Mouse (Mus musculus) midbrain, embryonic 10.5 days (tissue): Measurements from ENCODE around the gene Myo18b. TPM values are rescaled to one million over a fixed set of nuclear protein-coding genes. Genes with fewer than 3 reads are reported as not detected.

Experiments used
- DNase-seq: peaks from one replicate; pipeline ENCODE4 v3.0.0-alpha.2; 2017; ENCODE audit warnings: low spot score
- H3K27ac ChIP-seq: fragments of 300-500 bp; sonication (generic); replicated peaks from 2 replicates; pipeline ENCODE4 v1.5.1; 2016; ENCODE audit warnings: mild to moderate bottlenecking
- H3K27me3 ChIP-seq: fragments of 300-500 bp; sonication (generic); 2 replicates; pipeline ENCODE4 v1.6.1; 2016; ENCODE audit warnings: low read depth, mild to moderate bottlenecking; ENCODE audit not compliant: poor library complexity, severe bottlenecking
- H3K36me3 ChIP-seq: fragments of 300-500 bp; sonication (generic); 2 replicates; pipeline ENCODE4 v1.6.1; 2016; ENCODE audit warnings: mild to moderate bottlenecking, moderate library complexity
- H3K4me1 ChIP-seq: fragments of 300-500 bp; sonication (generic); 2 replicates; pipeline ENCODE4 v1.6.1; 2016
- H3K4me3 ChIP-seq: fragments of 300-500 bp; sonication (generic); 2 replicates; pipeline ENCODE4 v1.5.1; 2016; ENCODE audit warnings: mild to moderate bottlenecking, moderate library complexity
- H3K9me3 ChIP-seq: fragments of 300-500 bp; sonication (generic); replicated peaks from 2 replicates; pipeline ENCODE4 v1.6.1; 2016; ENCODE audit warnings: mild to moderate bottlenecking
- WGBS: fragments of 180-500 bp; shearing (Covaris S2); methylation state at CpG from one replicate; pipeline ENCODE4 v1.1.7; 2016; 5-methylcytosine and 5-hydroxymethylcytosine counted together
- polyA plus RNA-seq: library from polyadenylated mRNA; unstranded; fragments of >200 nt; fragmentation: Nextera tagmentation; extraction: Ambion mirVana; gene quantifications from 2 replicates; pipeline ENCODE4 v1.2.1, GENCODE M21; 2016

Gene Myo18b
- polyA plus RNA-seq, 1 experiment from 2014 or later: 0.63 TPM

DNA sequence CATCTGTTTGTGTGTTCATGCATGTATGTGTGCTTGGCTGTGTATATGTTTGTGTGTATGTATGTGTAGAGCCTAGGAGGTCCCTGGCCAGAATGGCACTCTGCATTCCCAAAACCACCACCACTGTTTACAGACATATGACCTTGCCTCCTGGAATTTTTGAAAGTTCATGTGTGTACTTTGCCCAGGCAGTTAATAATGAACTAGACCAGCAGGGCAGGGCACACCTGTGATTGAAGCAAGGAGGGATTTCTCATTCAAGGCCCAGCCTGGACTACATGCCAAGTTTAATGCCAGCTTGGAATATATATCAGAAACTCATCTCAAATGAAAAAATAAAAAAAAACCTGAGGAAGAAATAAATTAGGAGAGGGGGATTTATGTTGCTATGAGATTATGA lies 25.8 kb upstream of the Myo18b start:
- DNase-seq: no peak
- peaks cover 5% of the 10 kb centered on the region for H3K4me1 ChIP-seq
- H3K36me3 ChIP-seq: no peaks in the 10 kb centered on the region
- no peaks in the 10 kb centered on the region for H3K27me3 ChIP-seq
- no peak overlapping the region for H3K27ac ChIP-seq
- H3K9me3 ChIP-seq: no peaks in the 10 kb centered on the region
- no peak overlapping the region for H3K4me3 ChIP-seq

DNA sequence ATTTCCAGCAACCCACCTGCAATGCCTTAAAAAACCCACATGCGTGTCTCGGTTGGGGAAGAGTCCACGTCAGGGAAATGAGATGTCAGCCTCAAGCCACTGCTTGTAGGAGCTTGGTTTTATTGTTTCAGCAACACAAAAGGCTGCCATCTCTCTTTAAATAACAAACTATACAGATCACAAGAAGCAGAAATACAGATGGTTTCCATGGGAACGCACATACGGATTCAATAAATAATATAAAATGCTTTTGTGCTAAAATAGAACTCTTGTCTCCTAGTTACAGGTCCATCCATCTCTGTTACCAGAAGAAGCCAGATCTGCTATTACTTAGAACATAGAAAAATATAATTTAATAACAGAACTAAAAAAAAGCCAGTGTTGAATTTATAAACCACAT lies 14.2 kb upstream of the Myo18b start:
- 80% methylated on average over 5 of the region's 5 CpGs for WGBS
- H3K4me3 ChIP-seq: no peak overlapping the region
- peaks cover 31% of the 10 kb centered on the region for H3K4me1 ChIP-seq
- DNase-seq: no peak
- no peaks in the 10 kb centered on the region for H3K36me3 ChIP-seq
- H3K27ac ChIP-seq: peak overlapping the region; percentile 30; the same call in 1 of the 2 replicates
- H3K9me3 ChIP-seq: no peaks in the 10 kb centered on the region
- no peaks in the 10 kb centered on the region for H3K27me3 ChIP-seq

DNA sequence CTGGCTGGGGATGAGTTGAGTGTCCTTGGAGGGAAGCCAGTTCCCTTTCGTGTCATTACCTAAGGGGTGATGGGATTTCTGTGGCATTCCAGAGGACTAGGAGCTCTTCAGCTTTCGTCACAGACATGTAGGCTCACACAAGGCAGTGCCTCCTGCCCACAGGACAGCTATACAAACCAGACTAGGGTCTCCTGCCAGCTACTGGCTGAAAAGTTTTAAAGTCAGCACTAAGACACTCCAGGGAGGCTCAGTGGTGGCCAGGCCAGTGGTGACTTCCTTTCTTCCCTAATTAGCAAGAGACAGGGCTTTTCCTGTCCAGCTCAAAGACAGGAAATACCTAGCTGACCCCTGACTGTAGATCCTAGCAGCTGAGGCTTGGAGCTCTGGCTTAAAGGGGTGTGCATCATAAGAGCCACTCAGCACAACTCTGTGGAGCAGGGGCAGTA lies 12.0 kb upstream of the Myo18b start:
- DNase-seq: no peak
- Histone ChIP-seq H3K27ac (no peak overlapping the region), H3K27me3 (no peaks in the 10 kb centered on the region), H3K9me3 (no peaks in the 10 kb centered on the region), H3K36me3 (no peaks in the 10 kb centered on the region), H3K4me1 (peaks cover 26% of the 10 kb centered on the region), H3K4me3 (no peak overlapping the region)
- WGBS: 56% methylated on average over 2 of the region's 2 CpGs

DNA sequence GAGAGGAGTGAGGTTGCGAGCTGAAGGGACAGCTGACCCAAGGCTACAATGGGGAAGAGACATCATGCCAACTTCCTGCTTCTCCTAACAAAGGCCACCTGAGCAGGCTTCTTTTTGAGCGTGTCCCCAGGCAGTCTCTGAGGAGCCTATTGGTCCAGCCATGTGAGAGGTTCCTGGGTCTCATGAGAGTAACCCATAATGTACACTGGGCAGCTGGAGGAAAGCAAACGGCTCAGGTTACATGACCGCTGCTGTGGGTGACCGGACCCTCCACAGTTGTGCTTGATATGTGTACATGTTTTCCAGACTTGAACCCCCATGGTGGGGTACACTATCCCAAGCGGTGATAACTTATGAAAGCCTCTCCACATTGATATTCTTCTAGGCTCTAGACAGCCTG lies 11.3 kb upstream of the Myo18b start:
- no peak overlapping the region for H3K27ac ChIP-seq
- DNase-seq: no peak
- 81% methylated on average over 6 of the region's 6 CpGs for WGBS
- no peaks in the 10 kb centered on the region for H3K27me3 ChIP-seq
- H3K4me1 ChIP-seq: peaks cover 26% of the 10 kb centered on the region
- H3K4me3 ChIP-seq: no peak overlapping the region
- H3K9me3 ChIP-seq: no peaks in the 10 kb centered on the region
- no peaks in the 10 kb centered on the region for H3K36me3 ChIP-seq

DNA sequence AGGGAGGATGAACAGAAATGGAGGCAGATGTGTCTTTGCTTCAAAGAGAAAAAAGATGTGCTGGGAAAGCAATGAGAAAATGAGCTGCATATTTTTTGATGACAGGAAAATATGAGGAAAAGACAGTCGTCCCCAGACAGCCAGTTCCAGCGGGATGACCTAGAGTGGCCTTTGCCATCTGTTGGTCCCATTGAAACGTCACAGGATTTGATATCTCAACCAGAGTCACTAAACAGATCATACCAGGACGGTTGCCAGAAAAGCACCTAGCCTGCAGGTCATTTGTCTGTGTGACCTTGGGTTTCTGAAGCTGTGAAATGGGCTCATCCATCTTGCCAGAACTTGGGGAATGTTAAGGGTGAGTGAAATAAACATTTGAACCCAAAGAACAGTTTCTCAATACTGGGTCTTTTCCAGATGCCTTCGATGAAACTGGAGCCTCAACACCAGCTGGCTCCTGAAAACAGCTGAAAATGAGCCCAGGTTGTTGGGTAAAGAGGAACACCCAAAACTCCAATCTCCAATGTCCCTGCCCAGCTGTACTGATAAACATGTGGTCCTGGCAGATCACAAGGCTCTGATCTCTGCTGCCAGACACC lies 2.6 kb downstream of the Myo18b start:
- 85% methylated on average over 5 of the region's 5 CpGs for WGBS
- H3K4me3 ChIP-seq: no peak overlapping the region

DNA sequence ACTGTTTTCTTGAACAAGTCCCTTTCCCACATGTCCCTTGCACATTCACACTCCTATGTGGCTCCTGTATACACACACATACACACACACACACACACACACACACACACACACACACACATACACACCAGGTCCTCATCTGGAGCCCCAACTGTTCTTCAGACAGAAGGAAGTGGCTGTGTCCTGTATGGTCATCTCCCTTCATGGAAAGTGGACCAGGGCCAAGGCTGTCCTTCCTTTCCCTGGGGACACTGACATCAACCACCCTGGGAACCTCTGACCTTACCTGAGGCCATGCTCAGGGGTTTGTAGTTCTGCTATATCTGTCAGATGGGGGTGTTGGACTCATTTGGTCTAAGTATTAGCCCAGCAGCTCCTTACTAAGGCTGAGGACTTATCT lies 3.8 kb downstream of the Myo18b start:
- Histone ChIP-seq H3K4me1 (peaks cover 10% of the 10 kb centered on the region), H3K9me3 (no peaks in the 10 kb centered on the region), H3K36me3 (no peaks in the 10 kb centered on the region), H3K27me3 (no peaks in the 10 kb centered on the region), H3K27ac (no peak overlapping the region), H3K4me3 (no peak overlapping the region)
- DNase-seq: no peak

More for the DNA sequence above, 2.6 kb downstream of the Myo18b start:
- peaks cover 8% of the 10 kb centered on the region for H3K4me1 ChIP-seq
- no peaks in the 10 kb centered on the region for H3K27me3 ChIP-seq
- H3K27ac ChIP-seq: no peak overlapping the region
- DNase-seq: no peak
- no peaks in the 10 kb centered on the region for H3K36me3 ChIP-seq
- H3K9me3 ChIP-seq: no peaks in the 10 kb centered on the region

DNA sequence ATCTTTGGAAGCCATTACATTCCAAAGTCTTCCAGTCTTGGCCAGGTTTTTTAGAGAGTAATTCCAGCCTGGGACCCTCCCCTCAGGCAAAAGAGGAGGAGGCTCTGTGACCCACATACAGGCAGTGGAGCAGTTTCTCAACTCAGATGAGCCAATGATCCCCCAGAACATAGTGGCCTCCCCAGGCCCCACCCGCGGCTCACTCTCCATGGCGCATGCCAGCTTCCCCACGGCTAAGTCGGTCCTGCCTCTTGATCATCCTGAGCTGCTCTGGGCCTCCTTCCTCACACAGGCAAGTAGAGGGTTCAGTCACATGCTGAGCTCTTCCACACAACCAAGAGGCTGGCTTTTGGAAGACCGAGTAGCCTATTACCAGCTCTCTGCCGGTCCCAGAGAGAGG lies 7.5 kb downstream of the Myo18b start:
- Histone ChIP-seq H3K4me3 (no peak overlapping the region), H3K27ac (no peak overlapping the region), H3K36me3 (no peaks in the 10 kb centered on the region), H3K9me3 (no peaks in the 10 kb centered on the region), H3K4me1 (peaks cover 13% of the 10 kb centered on the region), H3K27me3 (no peaks in the 10 kb centered on the region)
- WGBS: 63% methylated on average over 7 of the region's 7 CpGs
- DNase-seq: no peak

DNA sequence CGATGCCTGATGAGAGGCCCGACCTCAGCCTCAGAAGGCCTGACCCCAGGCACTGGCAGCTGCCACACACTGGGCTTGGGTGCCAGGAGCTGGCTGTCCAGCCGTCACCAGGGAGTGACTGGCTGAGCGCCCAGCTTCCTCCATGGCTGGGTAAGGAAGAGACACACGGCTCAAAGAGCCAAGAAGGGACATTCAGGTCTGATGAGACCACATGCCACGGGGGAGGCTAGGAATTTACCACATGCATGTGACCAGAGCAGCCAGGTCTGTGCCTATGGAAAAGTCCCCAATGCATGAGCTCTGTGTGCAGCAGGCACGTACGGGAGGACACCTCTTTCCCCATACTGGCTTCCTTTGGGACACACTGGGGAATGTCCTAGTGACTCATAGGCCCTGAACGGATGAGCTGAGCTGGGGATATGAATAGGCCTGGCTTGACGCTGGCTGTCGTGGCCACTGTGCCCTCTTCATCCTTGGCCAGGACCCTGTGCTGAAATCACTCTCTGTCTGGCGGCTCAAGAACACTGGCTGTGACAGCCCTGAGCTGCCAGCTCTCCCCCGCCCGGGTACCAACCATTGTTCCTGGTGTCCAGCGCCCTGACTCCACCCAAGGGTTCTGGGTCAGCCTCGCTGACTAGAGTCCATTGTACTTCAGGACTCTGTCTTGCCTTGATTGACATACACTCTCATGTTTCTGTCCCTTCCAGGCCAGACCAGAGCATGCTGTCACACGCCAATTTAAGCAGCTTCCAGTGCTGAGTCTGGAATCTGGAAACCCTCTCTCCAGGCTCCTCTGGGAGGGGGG lies 9.3 kb downstream of the Myo18b start:
- H3K27me3 ChIP-seq: no peaks in the 10 kb centered on the region
- H3K27ac ChIP-seq: peak overlapping the region; percentile 67
- no peak overlapping the region for H3K4me3 ChIP-seq
- H3K4me1 ChIP-seq: peaks cover 13% of the 10 kb centered on the region
- 73% methylated on average over 17 of the region's 17 CpGs for WGBS
- H3K36me3 ChIP-seq: no peaks in the 10 kb centered on the region
- DNase-seq: no peak
- H3K9me3 ChIP-seq: no peaks in the 10 kb centered on the region

DNA sequence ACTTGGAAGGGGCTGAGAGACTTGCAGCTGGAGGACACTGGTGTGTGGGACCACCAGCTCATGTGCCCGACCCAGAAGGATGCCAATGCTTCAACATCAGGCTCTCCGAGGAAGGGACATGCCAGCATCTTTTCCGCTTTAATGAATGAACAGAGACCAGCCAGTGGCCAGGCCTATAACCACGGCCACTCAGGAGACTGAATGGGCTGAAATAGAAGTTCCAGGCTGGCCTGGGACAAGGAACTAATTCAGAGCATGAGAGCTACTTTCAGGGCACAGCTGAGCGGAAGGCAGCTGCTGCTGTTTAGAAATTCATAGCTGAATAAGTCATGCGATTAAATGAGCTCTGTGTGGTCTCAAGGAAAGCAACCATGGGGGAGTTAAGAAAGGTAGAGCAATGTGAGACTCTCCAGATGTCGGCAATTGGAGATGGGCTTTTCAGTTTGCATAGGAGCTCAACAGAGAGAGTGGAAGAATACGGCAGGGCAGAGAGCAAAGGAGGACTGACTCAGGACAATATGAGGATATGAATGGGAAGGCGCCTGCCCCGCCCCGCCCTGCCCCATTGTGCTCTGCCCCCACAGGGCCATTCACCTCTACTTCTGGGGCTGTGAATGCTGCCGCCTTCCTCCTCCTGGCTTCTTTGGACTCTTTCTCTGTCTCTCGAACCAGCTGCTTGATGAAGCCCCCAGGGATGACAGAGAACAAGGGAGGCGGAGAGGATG lies 18.6 kb downstream of the Myo18b start:
- 57% methylated on average over 14 of the region's 14 CpGs for WGBS
- Histone ChIP-seq H3K36me3 (no peaks in the 10 kb centered on the region), H3K4me3 (no peak overlapping the region), H3K27ac (peak overlapping the region; percentile 38; the same call in 1 of the 2 replicates), H3K9me3 (no peaks in the 10 kb centered on the region), H3K27me3 (peaks cover 29% of the 10 kb centered on the region), H3K4me1 (peaks cover 14% of the 10 kb centered on the region)
- no peak for DNase-seq

DNA sequence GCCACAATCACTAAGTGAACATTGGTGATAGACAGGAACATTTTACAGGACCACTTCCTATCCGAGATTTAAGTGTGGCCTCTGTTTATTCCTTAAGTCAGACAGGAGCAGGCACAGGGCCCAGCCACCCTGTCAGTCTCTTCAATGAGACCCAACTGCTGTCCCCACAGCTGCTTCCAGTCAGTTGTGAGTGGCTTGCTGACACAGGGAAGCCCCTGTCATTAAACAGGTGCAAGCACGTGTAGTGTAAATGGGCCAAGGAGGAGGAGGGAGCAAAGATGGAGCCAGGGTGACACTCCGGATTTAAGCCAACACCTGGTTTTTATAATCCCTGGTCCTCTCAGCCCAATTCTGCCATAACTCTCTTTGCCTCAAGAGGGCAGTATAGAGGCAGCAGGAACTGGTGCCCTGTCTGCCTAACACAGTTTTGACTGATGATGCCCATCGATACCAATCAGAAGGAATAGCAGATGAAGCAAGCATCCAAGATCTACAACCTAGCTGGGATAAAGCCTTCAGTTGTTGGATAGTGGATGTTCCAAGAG lies 19.2 kb downstream of the Myo18b start:
- no peak overlapping the region for H3K27ac ChIP-seq
- no peak overlapping the region for H3K4me3 ChIP-seq
- peaks cover 29% of the 10 kb centered on the region for H3K27me3 ChIP-seq
- no peaks in the 10 kb centered on the region for H3K9me3 ChIP-seq
- peaks cover 14% of the 10 kb centered on the region for H3K4me1 ChIP-seq
- DNase-seq: peak; percentile 41
- 43% methylated on average over 4 of the region's 4 CpGs for WGBS
- no peaks in the 10 kb centered on the region for H3K36me3 ChIP-seq

DNA sequence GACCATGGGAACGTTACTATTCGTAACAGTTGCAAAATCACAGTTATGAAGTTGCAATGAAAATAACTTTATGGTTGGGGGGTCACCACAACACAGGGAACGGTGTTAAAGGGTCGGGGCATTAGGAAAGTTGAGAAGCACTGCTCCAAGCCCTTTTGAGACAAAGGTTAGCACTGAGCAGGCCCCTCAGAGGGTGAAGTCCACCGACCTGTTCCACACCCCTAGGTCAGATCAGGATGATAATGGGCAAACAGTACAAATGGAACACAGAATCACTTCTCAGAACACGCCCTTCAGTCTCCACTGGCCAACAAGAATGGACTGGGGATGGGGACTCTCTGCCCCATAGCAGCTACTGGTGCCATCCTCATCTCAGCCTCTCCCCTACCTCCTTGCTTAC lies 23.2 kb downstream of the Myo18b start:
- Histone ChIP-seq H3K27me3 (peaks cover 47% of the 10 kb centered on the region), H3K27ac (no peak overlapping the region), H3K9me3 (no peaks in the 10 kb centered on the region), H3K4me3 (no peak overlapping the region), H3K36me3 (no peaks in the 10 kb centered on the region), H3K4me1 (peaks cover 10% of the 10 kb centered on the region)
- 79% methylated on average over 6 of the region's 6 CpGs for WGBS
- no peak for DNase-seq

DNA sequence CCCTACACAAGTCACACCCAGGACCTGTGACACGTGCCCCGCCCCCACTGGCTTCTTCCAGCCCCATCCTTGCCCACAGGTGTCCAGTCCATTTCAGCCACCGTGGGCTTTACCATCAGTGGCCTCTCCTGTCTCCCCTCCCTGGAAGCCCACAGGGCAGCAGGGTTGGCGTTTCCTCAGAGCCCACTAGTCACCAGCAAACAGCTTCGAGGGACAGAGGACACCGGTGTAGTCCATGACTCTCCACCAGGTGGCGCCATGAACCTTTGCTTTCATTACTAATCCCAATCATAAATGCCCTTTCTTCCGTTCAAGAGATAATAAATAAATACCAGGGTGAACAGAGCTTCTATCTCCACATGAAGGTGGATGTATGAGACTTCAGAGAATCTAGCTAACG lies 25.4 kb downstream of the Myo18b start:
- H3K9me3 ChIP-seq: no peaks in the 10 kb centered on the region
- H3K27ac ChIP-seq: no peak overlapping the region
- H3K4me3 ChIP-seq: no peak overlapping the region
- H3K36me3 ChIP-seq: no peaks in the 10 kb centered on the region
- peaks cover 58% of the 10 kb centered on the region for H3K27me3 ChIP-seq
- H3K4me1 ChIP-seq: no peaks in the 10 kb centered on the region
- DNase-seq: peak; percentile 72
- WGBS: 24% methylated on average over 9 of the region's 9 CpGs

DNA sequence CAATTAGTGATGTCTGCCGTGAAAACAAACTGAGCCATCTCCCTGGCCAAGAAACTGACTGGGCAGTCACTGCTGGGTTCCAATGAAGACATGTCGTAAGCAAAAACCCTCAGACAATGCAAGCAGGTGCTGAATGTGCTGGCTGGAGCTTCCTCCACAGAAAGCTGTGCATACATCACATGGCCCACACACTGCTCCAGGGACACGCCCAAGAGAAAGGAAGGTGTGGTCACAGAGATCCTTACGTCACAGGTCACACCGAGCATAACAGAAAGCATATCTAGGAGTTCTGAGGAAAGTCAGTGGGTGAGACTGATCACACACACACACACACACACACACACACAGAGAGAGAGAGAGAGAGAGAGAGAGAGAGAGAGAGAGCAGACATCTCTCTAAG lies 27.5 kb downstream of the Myo18b start:
- DNase-seq: no peak
- Histone ChIP-seq H3K27me3 (peaks cover 59% of the 10 kb centered on the region), H3K36me3 (no peaks in the 10 kb centered on the region), H3K27ac (no peak overlapping the region), H3K4me3 (no peak overlapping the region), H3K4me1 (peaks cover 6% of the 10 kb centered on the region), H3K9me3 (no peaks in the 10 kb centered on the region)
- 89% methylated on average over 5 of the region's 5 CpGs for WGBS
